Mouse (Mus musculus) kidney, postnatal 0 days (tissue): ENCODE results near the gene Lrrc32. TPM values are rescaled to one million over a fixed set of nuclear protein-coding genes. Genes with fewer than 3 reads are reported as not detected.

Source experiments
- ATAC-seq: fragments of 200-750 bp; cut with Nextera tagmentation; replicated peaks from 2 replicates; pipeline ENCODE4 v1.8.0; 2017; ENCODE audit warnings: low read depth, moderate number of reproducible peaks, moderate TSS enrichment, moderate library complexity; ENCODE audit not compliant: low FRiP score
- DNase-seq: peaks from one replicate; pipeline ENCODE4 v3.0.0-alpha.2; 2016; ENCODE audit warnings: low spot score
- H3K27ac ChIP-seq: fragments of 300-500 bp; sonication (generic); 2 replicates; pipeline ENCODE4 v1.5.1; 2014; ENCODE audit warnings: mild to moderate bottlenecking
- H3K27me3 ChIP-seq: fragments of 300-500 bp; sonication (generic); 2 replicates; pipeline ENCODE4 v1.6.1; 2014; ENCODE audit warnings: low read length, mixed read lengths; ENCODE audit not compliant: insufficient read depth
- H3K36me3 ChIP-seq: fragments of 300-500 bp; sonication (generic); 2 replicates; pipeline ENCODE4 v1.6.1; 2014; ENCODE audit warnings: low read length, mixed read lengths; ENCODE audit not compliant: insufficient read depth
- H3K4me1 ChIP-seq: fragments of 300-500 bp; sonication (generic); replicated peaks from 2 replicates; pipeline ENCODE4 v1.6.1; 2014; ENCODE audit warnings: antibody characterized with exemption, low read length, mixed read lengths; ENCODE audit not compliant: insufficient read depth
- H3K4me2 ChIP-seq: fragments of 300-500 bp; sonication (generic); 2 replicates; pipeline ENCODE4 v1.6.1; 2014; ENCODE audit warnings: mild to moderate bottlenecking, low read length, moderate library complexity, mixed read lengths
- H3K4me3 ChIP-seq: fragments of 300-500 bp; sonication (generic); replicated peaks from 2 replicates; pipeline ENCODE4 v1.5.1; 2014; ENCODE audit warnings: low read depth, low read length
- H3K9ac ChIP-seq: fragments of 300-500 bp; sonication (generic); 2 replicates; pipeline ENCODE4 v1.6.1; 2014; ENCODE audit warnings: low read depth, low read length
- H3K9me3 ChIP-seq: fragments of 300-500 bp; sonication (generic); replicated peaks from 2 replicates; pipeline ENCODE4 v1.6.1; 2016; ENCODE audit warnings: low read length, inconsistent platforms, mixed read lengths
- CTCF ChIP-seq: IDR thresholded peaks from 2 replicates; pipeline ENCODE4 v1.5.1; 2016; ENCODE audit warnings: antibody characterized with exemption, low read depth, mild to moderate bottlenecking, moderate library complexity
- WGBS: fragments of 180-500 bp; shearing (Covaris S2); extraction: QIAGEN DNeasy Blood & Tissue Kit; methylation state at CpG from one replicate; pipeline ENCODE4 v1.1.7; 2014; 5-methylcytosine and 5-hydroxymethylcytosine counted together
- polyA plus RNA-seq: library from polyadenylated mRNA; unstranded; fragments of >200 nt; fragmentation: Nextera tagmentation; extraction: Ambion mirVana; gene quantifications from 2 replicates; pipeline ENCODE4 v1.2.1, GENCODE M21; 2015

Gene Lrrc32
- polyA plus RNA-seq, 1 experiment from 2014 or later, result 15.1 TPM

GRCm38 (mm10) chr7:98454397-98455120, 34.5 kb upstream of the Lrrc32 start:
- no peak overlapping the region for H3K27ac ChIP-seq
- WGBS, result 51% methylated on average over 10 of the region's 10 CpGs

GRCm38 (mm10) chr7:98460319-98460718, 28.8 kb upstream of the Lrrc32 start:
- H3K9ac ChIP-seq, result no peak overlapping the region

More at GRCm38 (mm10) chr7:98454397-98455120, 34.5 kb upstream of the Lrrc32 start:
- Histone ChIP-seq H3K9ac (no peak overlapping the region), H3K27me3 (no peaks in the 10 kb centered on the region), H3K9me3 (no peaks in the 10 kb centered on the region), H3K36me3 (no peaks in the 10 kb centered on the region), H3K4me1 (no peaks in the 10 kb centered on the region), H3K4me3 (no peak overlapping the region), H3K4me2 (no peak overlapping the region)
- ATAC-seq, result no peak
- TF ChIP-seq CTCF, result no peak
- no peak for DNase-seq

GRCm38 (mm10) chr7:98469089-98469488, 20.0 kb upstream of the Lrrc32 start:
- DNase-seq (no peak), ATAC-seq (no peak)
- WGBS, result 68% methylated on average over 3 of the region's 3 CpGs
- Histone ChIP-seq H3K9me3 (no peaks in the 10 kb centered on the region), H3K36me3 (no peaks in the 10 kb centered on the region), H3K4me2 (no peak overlapping the region), H3K27me3 (no peaks in the 10 kb centered on the region), H3K4me1 (no peaks in the 10 kb centered on the region), H3K27ac (no peak overlapping the region), H3K9ac (no peak overlapping the region), H3K4me3 (no peak overlapping the region)
- no peak for TF ChIP-seq CTCF

More at GRCm38 (mm10) chr7:98460319-98460718, 28.8 kb upstream of the Lrrc32 start:
- Histone ChIP-seq H3K27ac (no peak overlapping the region), H3K4me1 (no peaks in the 10 kb centered on the region), H3K36me3 (no peaks in the 10 kb centered on the region), H3K4me3 (no peak overlapping the region), H3K27me3 (no peaks in the 10 kb centered on the region), H3K4me2 (no peak overlapping the region), H3K9me3 (no peaks in the 10 kb centered on the region)
- ATAC-seq (no peak), DNase-seq (no peak)
- TF ChIP-seq CTCF, result no peak
- 39% methylated on average over 7 of the region's 7 CpGs for whole genome bisulfite sequencing

- DNase-seq (no peak), ATAC-seq (no peak)
- H3K9ac ChIP-seq, result no peak overlapping the region
- H3K4me1 ChIP-seq, result no peaks in the 10 kb centered on the region
- no peak overlapping the region for H3K27ac ChIP-seq
- H3K36me3 ChIP-seq, result no peaks in the 10 kb centered on the region
- H3K4me3 ChIP-seq, result no peak overlapping the region
- no peaks in the 10 kb centered on the region for H3K27me3 ChIP-seq
- 80% methylated on average over 2 of the region's 2 CpGs for WGBS
- no peaks in the 10 kb centered on the region for H3K9me3 ChIP-seq
- no peak overlapping the region for H3K4me2 ChIP-seq
- TF ChIP-seq CTCF, result no peak
These were observed 16.6 kb upstream of the Lrrc32 start for GRCm38 (mm10) chr7:98472529-98472928.

- Histone ChIP-seq H3K27ac (no peak overlapping the region), H3K4me2 (no peak overlapping the region), H3K36me3 (no peaks in the 10 kb centered on the region), H3K27me3 (0 out of 2 replicates have a peak, but pooled peaks cover 2% of the 10 kb centered on the region), H3K9me3 (no peaks in the 10 kb centered on the region), H3K9ac (no peak overlapping the region), H3K4me3 (no peak overlapping the region), H3K4me1 (no peaks in the 10 kb centered on the region)
- TF ChIP-seq CTCF, result no peak
- DNase-seq (no peak), ATAC-seq (no peak)
- 93% methylated on average over 1 of the region's 1 CpGs for WGBS
These were observed 14.5 kb upstream of the Lrrc32 start for GRCm38 (mm10) chr7:98474558-98474957.

GRCm38 (mm10) chr7:98477153-98477552, 11.9 kb upstream of the Lrrc32 start:
- no peak overlapping the region for H3K9ac ChIP-seq
- no peak overlapping the region for H3K4me2 ChIP-seq
- H3K4me3 ChIP-seq, result no peak overlapping the region
- peaks cover 1% of the 10 kb centered on the region for H3K4me1 ChIP-seq
- WGBS, result 73% methylated on average over 4 of the region's 4 CpGs
- ATAC-seq (no peak), DNase-seq (no peak)
- no peak for TF ChIP-seq CTCF
- no peak overlapping the region for H3K27ac ChIP-seq
- no peaks in the 10 kb centered on the region for H3K9me3 ChIP-seq
- 0 out of 2 replicates have a peak, but pooled peaks cover 3% of the 10 kb centered on the region for H3K27me3 ChIP-seq
- no peaks in the 10 kb centered on the region for H3K36me3 ChIP-seq

- DNase-seq (no peak), ATAC-seq (no peak)
- no peak for TF ChIP-seq CTCF
- H3K9ac ChIP-seq, result no peak overlapping the region
- no peaks in the 10 kb centered on the region for H3K36me3 ChIP-seq
- 0 out of 2 replicates have a peak, but pooled peaks cover 3% of the 10 kb centered on the region for H3K27me3 ChIP-seq
- no peak overlapping the region for H3K4me3 ChIP-seq
- H3K4me1 ChIP-seq, result peaks cover 16% of the 10 kb centered on the region
- H3K4me2 ChIP-seq, result no peak overlapping the region
- 100% methylated on average over 1 of the region's 1 CpGs for WGBS
- no peak overlapping the region for H3K27ac ChIP-seq
- no peaks in the 10 kb centered on the region for H3K9me3 ChIP-seq
These were observed 8.6 kb upstream of the Lrrc32 start for GRCm38 (mm10) chr7:98480481-98480880.
